Mouse (Mus musculus) intestine, postnatal 0 days (tissue): ENCODE measurements at regions not wholly inside any gene's neighbourhood (a gene's known extent, or its start where the extent isn't known, plus 50 kb on each side); places are given as distances from the start of the nearest gene placed in this dataset.

Experiments
- ATAC-seq: fragments of 200-750 bp; cut with Nextera tagmentation; 2 replicates; pipeline ENCODE4 v1.8.0; 2017; ENCODE audit warnings: mild to moderate bottlenecking, moderate TSS enrichment, moderate library complexity
- H3K27ac ChIP-seq: fragments of 300-500 bp; sonication (generic); 2 replicates; pipeline ENCODE4 v1.5.1; 2014; ENCODE audit warnings: mild to moderate bottlenecking, low read depth, low read length, moderate library complexity
- H3K27me3 ChIP-seq: fragments of 300-500 bp; sonication (generic); replicated peaks from 2 replicates; pipeline ENCODE4 v1.6.1; 2014; ENCODE audit warnings: low read length, mixed read lengths; ENCODE audit not compliant: control insufficient read depth, insufficient read depth
- H3K36me3 ChIP-seq: fragments of 300-500 bp; sonication (generic); 2 replicates; pipeline ENCODE4 v1.6.1; 2014; ENCODE audit warnings: mild to moderate bottlenecking, moderate library complexity; ENCODE audit not compliant: control insufficient read depth, insufficient read depth
- H3K4me1 ChIP-seq: fragments of 300-500 bp; sonication (generic); replicated peaks from 2 replicates; pipeline ENCODE4 v1.6.1; 2014; ENCODE audit warnings: antibody characterized with exemption, low read length, mixed read lengths; ENCODE audit not compliant: control insufficient read depth, insufficient read depth
- H3K4me2 ChIP-seq: fragments of 300-500 bp; sonication (generic); replicated peaks from 2 replicates; pipeline ENCODE4 v1.6.1; 2014; ENCODE audit warnings: low read depth, mild to moderate bottlenecking, moderate library complexity
- H3K4me3 ChIP-seq: fragments of 300-500 bp; sonication (generic); 2 replicates; pipeline ENCODE4 v1.5.1; 2014; ENCODE audit warnings: low read depth, low read length
- H3K9ac ChIP-seq: fragments of 300-500 bp; sonication (generic); 2 replicates; pipeline ENCODE4 v1.6.1; 2014; ENCODE audit warnings: mild to moderate bottlenecking, low read depth, low read length
- H3K9me3 ChIP-seq: fragments of 300-500 bp; sonication (generic); 2 replicates; pipeline ENCODE4 v1.6.1; 2016; ENCODE audit warnings: mixed run types; ENCODE audit not compliant: control insufficient read depth
- CTCF ChIP-seq: sonication (generic); IDR thresholded peaks from 2 replicates; pipeline ENCODE4 v1.5.1; 2016; ENCODE audit warnings: low read depth, mild to moderate bottlenecking, control low read depth, antibody characterized with exemption, moderate library complexity
- WGBS: fragments of 180-500 bp; shearing (Covaris S2); extraction: QIAGEN DNeasy Blood & Tissue Kit; methylation state at CpG from one replicate; pipeline ENCODE4 v1.1.7; 2014; 5-methylcytosine and 5-hydroxymethylcytosine counted together

- WGBS: 30% methylated on average over 7 of the region's 7 CpGs
- no peak overlapping the region for H3K27ac ChIP-seq
- no peak for TF ChIP-seq CTCF
- no peak overlapping the region for H3K4me2 ChIP-seq
- no peak overlapping the region for H3K9ac ChIP-seq
- no peaks in the 10 kb centered on the region for H3K27me3 ChIP-seq
- H3K4me1 ChIP-seq: no peaks in the 10 kb centered on the region
- H3K4me3 ChIP-seq: no peak overlapping the region
- no peak for ATAC-seq
- no peaks in the 10 kb centered on the region for H3K36me3 ChIP-seq
- H3K9me3 ChIP-seq: no peaks in the 10 kb centered on the region
Observed at GRCm38 (mm10) chr6:50009339-50009738, 100.7 kb upstream of the Mpp6 start.

- Histone ChIP-seq H3K4me3 (no peak overlapping the region), H3K36me3 (no peaks in the 10 kb centered on the region), H3K27ac (no peak overlapping the region), H3K27me3 (no peaks in the 10 kb centered on the region), H3K4me1 (no peaks in the 10 kb centered on the region), H3K9ac (no peak overlapping the region), H3K9me3 (no peaks in the 10 kb centered on the region), H3K4me2 (no peak overlapping the region)
- TF ChIP-seq CTCF: no peak
- 75% methylated on average over 5 of the region's 5 CpGs for WGBS
- no peak for ATAC-seq
Observed at GRCm38 (mm10) chr6:50009856-50010255, 100.2 kb upstream of the Mpp6 start.

- Histone ChIP-seq H3K36me3 (no peaks in the 10 kb centered on the region), H3K27ac (no peak overlapping the region), H3K9ac (no peak overlapping the region), H3K4me1 (no peaks in the 10 kb centered on the region), H3K9me3 (no peaks in the 10 kb centered on the region), H3K4me2 (no peak overlapping the region), H3K27me3 (no peaks in the 10 kb centered on the region), H3K4me3 (no peak overlapping the region)
- TF ChIP-seq CTCF: no peak
- ATAC-seq: no peak
- 69% methylated on average over 12 of the region's 12 CpGs for WGBS
Observed at GRCm38 (mm10) chr6:50011071-50011470, 99.0 kb upstream of the Mpp6 start.

GRCm38 (mm10) chr6:50011746-50012453, 98.1 kb upstream of the Mpp6 start:
- no peak for TF ChIP-seq CTCF
- H3K9me3 ChIP-seq: no peaks in the 10 kb centered on the region
- H3K27ac ChIP-seq: no peak overlapping the region
- no peaks in the 10 kb centered on the region for H3K36me3 ChIP-seq
- H3K9ac ChIP-seq: no peak overlapping the region
- no peak for ATAC-seq
- H3K27me3 ChIP-seq: no peaks in the 10 kb centered on the region
- H3K4me1 ChIP-seq: no peaks in the 10 kb centered on the region
- H3K4me2 ChIP-seq: no peak overlapping the region
- 67% methylated on average over 5 of the region's 5 CpGs for WGBS
- H3K4me3 ChIP-seq: no peak overlapping the region

- Histone ChIP-seq H3K9ac (no peak overlapping the region), H3K9me3 (no peaks in the 10 kb centered on the region), H3K36me3 (no peaks in the 10 kb centered on the region), H3K27me3 (no peaks in the 10 kb centered on the region), H3K4me2 (no peak overlapping the region), H3K4me3 (no peak overlapping the region), H3K4me1 (no peaks in the 10 kb centered on the region), H3K27ac (no peak overlapping the region)
- TF ChIP-seq CTCF: no peak
- WGBS: 51% methylated on average over 5 of the region's 5 CpGs
- ATAC-seq: no peak
Observed at GRCm38 (mm10) chr6:50013067-50013466, 97.0 kb upstream of the Mpp6 start.

GRCm38 (mm10) chr6:50013842-50014241, 96.2 kb upstream of the Mpp6 start:
- WGBS: 85% methylated on average over 7 of the region's 7 CpGs
- no peaks in the 10 kb centered on the region for H3K4me1 ChIP-seq
- no peak for TF ChIP-seq CTCF
- no peak overlapping the region for H3K27ac ChIP-seq
- no peak overlapping the region for H3K4me3 ChIP-seq
- H3K27me3 ChIP-seq: no peaks in the 10 kb centered on the region
- H3K9ac ChIP-seq: no peak overlapping the region
- no peaks in the 10 kb centered on the region for H3K9me3 ChIP-seq
- H3K4me2 ChIP-seq: no peak overlapping the region
- ATAC-seq: no peak
- H3K36me3 ChIP-seq: no peaks in the 10 kb centered on the region

GRCm38 (mm10) chr6:50027981-50028380, 82.1 kb upstream of the Mpp6 start:
- WGBS: 93% methylated on average over 6 of the region's 6 CpGs
- H3K9me3 ChIP-seq: no peaks in the 10 kb centered on the region
- 0 out of 2 replicates have a peak, but pooled peaks cover under 1% of the 10 kb centered on the region for H3K27me3 ChIP-seq
- H3K4me2 ChIP-seq: no peak overlapping the region
- H3K9ac ChIP-seq: no peak overlapping the region
- no peak for TF ChIP-seq CTCF
- no peak for ATAC-seq
- no peak overlapping the region for H3K4me3 ChIP-seq
- no peaks in the 10 kb centered on the region for H3K4me1 ChIP-seq
- H3K27ac ChIP-seq: no peak overlapping the region
- no peaks in the 10 kb centered on the region for H3K36me3 ChIP-seq
